Mouse (Mus musculus) left cerebral cortex, postnatal 10 days (tissue): ENCODE measurements around the gene Cd177. TPM values are rescaled to one million over a fixed set of nuclear protein-coding genes. Genes with fewer than 3 reads are reported as not detected.
"Not testable (repeated sequence)": the region's sequence is repeated elsewhere in the genome, so short reads cannot be mapped to it uniquely, and the experiment has no call there.

ENCODE experiments used
- DNase-seq, 2 experiments: peaks; one replicate each; pipeline ENCODE4 v3.0.0; 2021 to 2022; ENCODE audit warnings: low spot score in 2 of 2, mixed read lengths in 1 of 2; ENCODE audit errors: extremely low spot score in 1 of 2
- intact Hi-C: fragments of 180-260 bp; cut with DNase I; formaldehyde crosslinking; loops from one replicate; pipeline ENCODE4 v1.15.1; 2025
- total RNA-seq, 2 experiments: library from RNA; stranded (reverse); gene quantifications; 2 replicates each; pipeline ENCODE4 v1.2.3; 2021

Cd177 gene
- not detected for total RNA-seq

- intact Hi-C loops: no loop called here
- no peak for DNase-seq
These were observed at the start of gene Cd177 for GRCm38 (mm10) chr7:24760211-24760610. Gene Cd177, minus strand, starts transcription at chr7:24760311.

GRCm38 (mm10) chr7:24809041-24809440 lies 48.9 kb upstream of the Cd177 start:
- DNase-seq: no peak
- intact Hi-C loops: no loop called here

GRCm38 (mm10) chr7:24804826-24805225 lies 44.7 kb upstream of the Cd177 start:
- DNase-seq: no peak
- intact Hi-C loops: no loop called here

- intact Hi-C loops: no loop called here
These were observed 42.1 kb upstream of the Cd177 start for GRCm38 (mm10) chr7:24802149-24802767.

GRCm38 (mm10) chr7:24797918-24798317 lies 37.8 kb upstream of the Cd177 start:
- intact Hi-C loops: no loop called here
- DNase-seq: no peak

More at GRCm38 (mm10) chr7:24802149-24802767, 42.1 kb upstream of the Cd177 start:
- DNase-seq: no peak

GRCm38 (mm10) chr7:24776918-24777317 lies 16.8 kb upstream of the Cd177 start, which contains the start of gene Ceacam10:
Gene Ceacam10, plus strand, starts transcription at chr7:24777206.
- intact Hi-C loops, DNase-seq: not testable (repeated sequence)

GRCm38 (mm10) chr7:24776145-24776544 lies 16.0 kb upstream of the Cd177 start:
- intact Hi-C loops: no loop called here
- DNase-seq: no peak

- DNase-seq: no peak
- intact Hi-C loops: no loop called here
These were observed 13.9 kb upstream of the Cd177 start for GRCm38 (mm10) chr7:24773942-24774535.

GRCm38 (mm10) chr7:24771361-24771760 lies 11.2 kb upstream of the Cd177 start:
- DNase-seq: no peak
- intact Hi-C loops: no loop called here

GRCm38 (mm10) chr7:24762574-24762973 lies 2.5 kb upstream of the Cd177 start:
- DNase-seq: no peak
- intact Hi-C loops: no loop called here

GRCm38 (mm10) chr7:24761161-24761560 lies 1.1 kb upstream of the Cd177 start:
- DNase-seq: no peak
- intact Hi-C loops: no loop called here

- intact Hi-C loops: no loop called here
- DNase-seq: no peak
These were observed 1.6 kb downstream of the Cd177 start for GRCm38 (mm10) chr7:24758520-24758919.

- no peak for DNase-seq
- intact Hi-C loops: no loop called here
These were observed 6.6 kb downstream of the Cd177 start for GRCm38 (mm10) chr7:24753476-24753875.

- intact Hi-C loops: no loop called here
- no peak for DNase-seq
These were observed 8.5 kb downstream of the Cd177 start for GRCm38 (mm10) chr7:24751610-24752009.

- intact Hi-C loops: no loop called here
- DNase-seq: no peak
These were observed 9.4 kb downstream of the Cd177 start for GRCm38 (mm10) chr7:24750695-24751094.

- DNase-seq: peak in 1 of 2 experiments; percentile 56
- intact Hi-C loops: no loop called here
These were observed 24.0 kb downstream of the Cd177 start for GRCm38 (mm10) chr7:24735970-24736670.

- intact Hi-C loops, DNase-seq: not testable (repeated sequence)
These were observed 33.3 kb downstream of the Cd177 start, which contains the start of gene Gm4763 for GRCm38 (mm10) chr7:24726808-24727207. Gene Gm4763, minus strand, starts transcription at chr7:24726908.

GRCm38 (mm10) chr7:24715039-24715438 lies 45.1 kb downstream of the Cd177 start:
- intact Hi-C loops: no loop called here
- DNase-seq: no peak

- intact Hi-C loops: no loop called here
These were observed 51.2 kb downstream of the Cd177 start, which contains the start of gene BC049730 for GRCm38 (mm10) chr7:24708832-24709292. Gene BC049730, plus strand, starts transcription at chr7:24709242.

GRCm38 (mm10) chr7:24702841-24703240 lies 57.3 kb downstream of the Cd177 start:
- intact Hi-C loops, DNase-seq: not testable (repeated sequence)

More at GRCm38 (mm10) chr7:24708832-24709292, 51.2 kb downstream of the Cd177 start, which contains the start of gene BC049730:
- no peak for DNase-seq
